7 mouse cellular contexts compared by ENCODE assay signal in genomic region chr11:32714230-32714629, GRCm38 (mm10).
DNase-seq lines count a peak whose midpoint lies in the region; ATAC-seq and TF ChIP-seq lines count a peak whose summit lies in the region.

No protein-coding gene starts in this region.

- no peak overlapping the region for H3K4me3 ChIP-seq in layer of hippocampus, adult 2 months
- no peak overlapping the region for H3K4me3 ChIP-seq in hindbrain, postnatal 0 days (ENCODE audit: low read length)

- no peaks in the 10 kb centered on the region for H3K9me3 ChIP-seq in hindbrain, postnatal 0 days (ENCODE audit: low read length)

- H3K4me2 ChIP-seq in hindbrain, postnatal 0 days (ENCODE audit: low read depth, low read length), result no peak overlapping the region

- TF ChIP-seq CTCF in layer of hippocampus, adult 2 months (conservative IDR thresholded peaks at IDR 0.05), result peak; percentile 93
- peak; percentile 72 for TF ChIP-seq CTCF in hindbrain, postnatal 0 days (IDR thresholded peaks at IDR 0.05; ENCODE audit: low read depth)

- no peak overlapping the region for H3K9ac ChIP-seq in hindbrain, postnatal 0 days (replicated peaks; ENCODE audit: low read length)

- ATAC-seq in CD4-positive, CD25-positive, alpha-beta regulatory T cell, adult 4 months, result peak; percentile 48
- ATAC-seq in hindbrain, postnatal 0 days, result peak; percentile 49; the same call in 1 of the 2 replicates

- DNase-seq in layer of hippocampus, adult 2 months (ENCODE audit: low spot score in 2 of 2), result peak; percentile 47 to 61
- DNase-seq in layer of hippocampus, adult 8-10 months (ENCODE audit: low spot score in 2 of 2), result no peak
- DNase-seq in MN1 (ENCODE audit: low spot score), result peak; percentile 54
- peak; percentile 80 for DNase-seq in hindbrain, postnatal 0 days (ENCODE audit: low spot score)
- peak; percentile 46 for DNase-seq in thymus, postnatal 14 days
- no peak for DNase-seq in spleen, adult 12 weeks (ENCODE audit: low spot score)

- H3K27me3 ChIP-seq in hindbrain, postnatal 0 days (ENCODE audit: insufficient read depth, low read length), result no peaks in the 10 kb centered on the region

- WGBS in hindbrain, postnatal 0 days, result 63% methylated on average over 5 of the region's 5 CpGs

- H3K27ac ChIP-seq in layer of hippocampus, adult 2 months, result no peak overlapping the region
- no peak overlapping the region for H3K27ac ChIP-seq in hindbrain, postnatal 0 days

- peaks cover 9% of the 10 kb centered on the region; the same call in 1 of the 2 replicates for H3K36me3 ChIP-seq in hindbrain, postnatal 0 days (ENCODE audit: insufficient read depth, low read length)

- 0 out of 2 replicates have a peak, but pooled peaks cover 4% of the 10 kb centered on the region for H3K4me1 ChIP-seq in hindbrain, postnatal 0 days (ENCODE audit: insufficient read depth, low read length)

Comparison
In these comparisons a context has a peak if more than half of its experiments do, and no peak if none do; other contexts are left out.
1. DNase-seq: peak in layer of hippocampus, adult 2 months (2 of 2), MN1 (single experiment), hindbrain, postnatal 0 days (single experiment) and thymus, postnatal 14 days (single experiment); none in layer of hippocampus, adult 8-10 months (0 of 2) and spleen, adult 12 weeks (single experiment).